Mouse (Mus musculus) embryo, embryonic 9.5 days (tissue): Measurements from ENCODE around the gene Trim3.

Experiments
- DNase-seq: peaks from one replicate; pipeline ENCODE4 v3.0.0-alpha.2; 2017; ENCODE audit errors: extremely low spot score

Trim3 gene

DNA sequence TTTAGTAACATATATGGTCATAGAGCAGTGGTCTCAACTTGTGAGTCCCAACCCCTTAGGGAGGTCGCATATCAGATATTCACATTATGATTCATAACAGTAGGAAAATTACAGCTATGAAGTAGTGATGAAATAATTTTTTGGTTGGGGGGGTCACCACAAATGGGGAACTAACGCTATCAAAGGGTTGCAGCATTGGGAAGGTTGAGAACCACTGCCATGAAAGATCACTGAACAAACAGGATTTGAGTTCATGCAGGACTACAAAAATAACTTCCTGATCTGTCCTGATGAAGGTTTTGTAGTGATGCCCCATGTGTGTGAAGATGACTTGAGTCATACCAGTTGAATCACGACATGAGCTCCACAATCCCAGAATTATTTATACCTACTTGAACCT, 24.9 kb downstream of the Trim3 start:
- no peak for DNase-seq

DNA sequence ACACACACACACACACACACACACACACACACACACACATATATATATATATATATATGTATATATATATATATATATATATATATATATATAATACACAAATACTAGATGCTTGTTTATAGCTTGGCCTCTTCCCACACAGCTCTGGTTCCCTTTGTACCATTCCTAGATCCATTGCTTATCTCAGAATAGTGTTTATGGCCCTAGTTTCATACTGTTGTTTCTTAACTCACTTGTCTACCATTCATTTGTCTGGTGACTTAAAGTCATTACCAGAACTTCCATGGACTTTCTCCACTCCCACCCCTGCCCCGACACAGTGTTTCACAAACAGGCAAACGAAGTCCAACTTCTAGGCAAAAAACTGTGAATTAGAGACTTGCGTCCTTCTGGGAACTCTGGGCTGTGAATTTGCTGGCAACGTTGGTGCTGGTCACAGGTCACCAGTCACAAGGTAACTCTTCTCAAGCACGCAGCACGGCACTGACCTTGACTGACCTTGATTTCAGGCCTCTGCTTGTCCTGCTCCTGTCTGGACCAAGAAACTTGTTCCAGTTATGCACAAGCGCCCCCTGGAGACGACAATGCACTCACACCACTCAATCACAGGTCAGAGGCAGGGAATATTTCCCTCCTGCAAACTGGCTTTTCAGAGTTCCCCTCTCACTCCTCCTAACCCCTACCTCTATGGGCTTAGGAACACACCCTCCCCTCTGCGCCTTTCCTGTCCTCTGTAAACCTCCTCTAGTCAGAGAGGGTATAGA, 30.3 kb downstream of the Trim3 start:
- peak; percentile 58 for DNase-seq

DNA sequence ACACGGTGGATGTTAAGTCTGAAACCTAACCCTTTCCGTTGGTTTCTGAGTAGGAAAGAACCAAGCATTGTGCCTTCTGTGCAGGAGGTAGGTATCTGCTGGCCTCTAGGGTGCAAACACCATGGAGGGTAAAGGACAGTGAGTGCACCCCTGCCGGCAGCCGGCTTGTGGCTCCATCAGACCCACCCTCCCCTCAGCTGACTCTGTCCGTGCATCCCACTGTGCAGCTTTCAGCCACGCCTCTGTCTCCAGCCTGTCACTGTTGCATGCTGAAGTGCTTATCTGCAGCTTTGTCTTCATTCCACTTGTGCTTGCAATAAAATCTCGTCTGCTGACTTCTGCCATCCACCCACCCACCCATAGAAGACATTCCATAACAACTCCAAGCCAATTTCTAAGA, 43.3 kb downstream of the Trim3 start:
- DNase-seq = no peak

DNA sequence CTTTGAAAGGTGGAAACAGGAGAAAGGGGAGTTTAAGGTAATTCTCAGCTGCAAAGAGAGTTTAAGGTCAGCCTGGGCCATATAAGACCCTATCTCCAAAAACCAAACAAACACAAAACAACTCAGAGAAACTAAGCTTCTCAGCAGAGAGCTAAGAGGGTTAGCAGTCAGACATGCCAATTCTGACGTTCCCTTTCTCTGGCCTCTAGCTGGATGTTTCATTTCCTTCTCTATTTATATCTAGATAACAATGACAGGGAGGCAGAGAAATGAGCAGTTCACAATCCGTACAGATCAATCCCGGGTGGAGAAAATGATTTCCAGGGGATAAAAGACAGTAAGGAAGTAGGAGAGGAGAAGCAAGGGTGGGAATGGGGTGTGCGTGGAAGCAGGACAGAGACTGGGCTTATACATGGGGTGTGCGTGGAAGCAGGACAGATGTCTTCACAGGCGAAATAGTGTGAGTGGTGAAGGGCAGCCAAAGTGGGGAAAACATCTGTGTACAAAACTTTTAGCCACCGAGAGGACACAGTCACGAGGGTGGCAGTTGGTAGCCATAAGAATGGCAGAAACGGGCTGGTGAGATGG, 45.0 kb downstream of the Trim3 start:
- DNase-seq = no peak

DNA sequence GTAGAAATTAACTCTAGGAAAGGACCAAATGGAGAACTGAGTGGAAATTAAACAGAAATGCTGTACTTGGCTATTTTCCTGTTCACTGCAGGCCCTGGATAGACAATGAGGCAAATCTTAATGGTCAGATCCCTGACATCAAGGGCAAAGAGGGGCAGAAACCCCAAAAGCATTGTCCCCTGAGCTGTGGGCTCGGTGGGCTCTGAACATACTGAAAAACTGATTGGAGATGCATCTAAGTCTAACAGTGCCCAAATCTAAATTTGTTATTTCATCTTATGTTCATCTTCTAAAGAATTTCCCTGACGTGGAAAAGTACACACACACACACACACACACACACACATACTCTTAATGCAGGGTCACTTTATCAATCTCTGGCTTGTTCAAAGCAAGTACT, 51.4 kb downstream of the Trim3 start:
- no peak for DNase-seq

DNA sequence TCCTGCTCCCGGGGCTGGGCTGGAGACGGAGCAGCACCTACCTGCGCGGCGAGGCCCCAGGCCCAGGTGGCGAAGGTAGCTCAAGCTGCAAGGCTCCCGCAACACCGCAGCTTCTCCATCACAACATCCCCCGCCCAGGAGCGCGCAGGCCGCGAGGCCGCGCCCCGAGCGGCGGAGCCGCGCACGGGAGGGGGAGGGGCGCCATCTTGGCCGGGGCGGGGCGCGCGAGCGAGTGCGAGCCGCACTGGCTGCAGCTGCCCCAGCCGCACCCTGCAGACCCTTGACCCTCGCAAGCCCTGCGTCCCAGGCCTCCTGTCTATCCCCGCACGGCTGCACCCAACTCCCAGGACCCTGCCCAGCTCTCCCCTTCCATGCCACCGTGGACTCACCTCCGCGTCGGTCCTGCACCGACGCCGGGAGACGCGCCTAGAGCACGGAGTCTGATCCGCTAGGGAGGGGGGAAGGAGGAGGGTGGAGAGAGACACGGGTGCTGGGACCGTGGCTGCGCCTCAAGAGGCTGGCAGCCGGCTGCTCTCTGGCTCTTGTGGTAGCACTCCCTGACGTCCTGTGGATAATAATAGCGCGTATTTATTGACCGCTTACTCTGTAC, 52.2 kb downstream of the Trim3 start, which contains the start of gene Apbb1:
Gene Apbb1, minus strand, starts transcription at position 560 of the 610 bp plus-strand sequence.
- peak; percentile 87 for DNase-seq

DNA sequence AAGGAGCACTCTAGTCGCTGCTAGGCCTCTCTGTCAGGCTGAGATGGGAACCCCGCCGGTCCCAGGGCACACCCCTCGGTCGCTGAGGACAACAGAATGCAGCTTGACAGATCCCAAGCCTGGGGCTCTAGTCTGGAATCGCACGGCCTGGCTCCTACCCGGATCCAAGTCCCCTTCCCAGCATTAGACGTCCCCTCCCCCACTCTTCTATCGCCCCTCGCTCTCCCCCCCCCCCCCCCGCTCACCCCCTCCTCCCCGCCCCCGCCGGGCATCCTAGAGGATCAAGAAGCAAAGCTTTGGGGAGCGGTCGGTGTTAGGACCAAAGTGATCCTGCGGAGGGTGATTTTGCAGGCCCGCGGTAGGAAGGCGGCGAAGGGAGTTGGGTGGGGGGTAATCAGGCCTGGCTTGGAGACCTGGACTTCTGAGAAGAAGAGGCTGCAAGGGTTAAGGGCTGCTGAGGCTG, 52.7 kb downstream of the Trim3 start:
- DNase-seq = no peak

DNA sequence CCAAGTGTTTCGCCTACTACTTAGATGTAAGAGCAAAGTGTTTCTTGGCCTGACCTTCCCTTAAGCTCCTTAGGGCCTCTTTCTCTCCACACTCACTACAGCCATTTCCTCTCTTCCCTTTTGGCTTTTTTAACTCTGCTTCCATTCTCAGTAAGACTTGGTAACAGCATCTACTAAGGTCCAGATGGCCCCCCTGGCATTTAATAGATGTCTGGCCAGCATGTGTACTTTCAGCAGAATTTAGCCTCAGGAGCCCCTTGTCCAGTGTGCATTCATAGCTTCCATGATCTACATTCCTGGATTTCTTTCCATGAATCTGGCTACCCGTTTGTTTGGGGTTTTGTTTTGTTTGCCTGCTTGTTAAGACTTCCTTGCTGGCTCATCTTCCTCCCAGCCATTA, 54.9 kb downstream of the Trim3 start:
- DNase-seq = no peak

DNA sequence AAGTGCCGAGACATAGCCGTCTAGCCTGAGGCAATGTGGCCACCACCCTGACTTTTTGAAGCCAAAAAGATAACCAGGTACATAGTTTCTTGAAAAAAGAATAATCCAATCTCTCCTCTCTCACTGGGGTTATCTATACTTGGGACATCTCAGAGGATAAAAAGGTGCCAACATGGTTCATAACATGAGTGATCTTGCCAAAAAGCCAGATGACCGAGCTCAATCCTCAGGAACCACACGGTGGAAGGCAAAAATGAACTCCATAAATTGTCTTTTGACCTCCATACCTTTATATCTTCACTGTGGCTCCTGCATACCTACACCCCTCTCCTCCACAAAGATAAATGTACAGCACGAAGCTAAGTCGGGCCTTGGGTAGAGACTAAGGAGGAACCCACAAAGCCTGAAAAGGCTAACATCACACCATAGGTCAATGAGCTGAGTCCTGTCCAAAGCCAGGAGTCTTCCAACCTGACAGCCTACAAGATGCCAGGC, 55.9 kb downstream of the Trim3 start:
- no peak for DNase-seq

DNA sequence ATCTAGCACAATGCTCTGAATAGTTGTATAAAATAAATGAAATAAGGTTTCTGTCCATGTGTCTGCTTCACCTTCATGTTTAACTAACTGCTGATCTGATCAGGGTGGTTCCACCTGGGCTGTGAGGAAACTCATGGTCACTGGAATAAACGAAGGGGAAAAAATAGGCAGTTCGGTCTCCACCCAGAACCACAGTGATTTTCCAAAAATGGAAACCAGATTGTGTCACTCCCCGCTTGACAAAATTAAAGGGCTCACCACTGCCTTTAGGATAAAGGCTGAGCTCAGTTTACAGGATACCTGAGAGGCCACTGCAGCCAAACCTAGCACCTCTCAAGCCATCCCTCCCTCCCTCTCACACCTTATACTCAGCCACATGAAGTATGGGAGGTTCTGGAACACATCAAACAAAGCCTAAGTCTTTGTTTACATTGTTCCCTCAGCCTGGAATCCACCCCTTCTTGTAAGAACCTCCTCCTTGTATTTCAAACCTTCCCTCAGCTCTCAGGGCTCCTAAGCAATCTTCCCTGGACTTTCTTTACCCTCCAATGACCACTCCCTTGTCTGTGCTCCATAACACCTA, 57.1 kb downstream of the Trim3 start:
- DNase-seq = no peak

DNA sequence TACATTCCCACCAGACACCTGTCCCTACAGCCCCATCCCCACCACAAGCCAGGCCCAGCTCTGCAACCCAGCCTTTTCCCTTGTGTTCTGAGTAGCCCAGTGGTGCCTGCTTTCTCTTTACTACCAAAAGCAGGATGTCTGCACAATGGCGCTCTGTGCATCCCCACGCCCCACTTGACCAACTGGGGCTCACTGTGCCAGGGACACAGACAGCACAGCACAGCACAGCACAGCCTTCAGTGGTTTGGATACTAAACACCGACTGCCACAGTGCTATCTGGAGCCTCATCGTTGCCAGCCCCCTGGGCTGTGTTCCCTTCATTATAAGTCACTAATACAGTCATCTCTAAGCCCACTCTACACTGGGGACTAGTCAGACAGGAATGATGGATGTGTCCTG, 58.8 kb downstream of the Trim3 start:
- no peak for DNase-seq

DNA sequence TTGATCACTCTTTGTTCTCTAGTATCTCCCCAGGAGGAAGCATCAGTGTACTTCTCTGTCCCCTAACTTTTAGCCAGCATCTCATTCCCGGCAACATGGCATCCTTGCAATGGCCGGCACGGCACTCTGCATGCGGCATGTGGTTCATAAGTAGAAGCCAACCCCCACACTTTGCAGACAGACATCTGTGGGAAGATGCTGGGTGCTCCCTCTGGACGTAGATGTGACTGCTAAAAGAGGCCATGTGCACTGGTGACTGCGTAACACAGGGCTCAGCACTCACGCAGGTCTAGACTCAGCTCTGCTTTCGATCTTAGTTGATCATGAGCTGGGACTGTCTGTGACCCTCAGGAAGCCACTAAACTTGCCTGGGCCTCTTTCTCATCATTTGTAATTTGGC, 60.4 kb downstream of the Trim3 start:
- DNase-seq = no peak

DNA sequence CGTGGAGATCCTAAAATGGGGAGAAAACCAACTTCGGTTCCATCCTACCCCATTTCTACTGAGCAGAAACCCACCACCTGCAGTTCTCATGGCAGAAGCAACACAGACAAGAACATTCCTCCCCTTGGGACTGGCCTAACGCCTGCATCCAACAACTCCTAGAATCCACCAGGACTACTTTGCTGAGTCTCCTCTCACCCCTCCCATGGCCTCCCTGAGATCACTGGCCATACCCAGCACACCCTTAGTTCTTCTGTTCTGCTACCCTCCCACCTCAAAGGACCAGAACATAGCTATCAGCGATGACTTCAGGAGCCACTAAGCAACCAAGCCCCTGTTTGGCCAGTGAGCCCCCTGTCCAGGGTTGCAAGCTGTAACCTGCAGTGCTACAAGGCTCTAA, 62.6 kb downstream of the Trim3 start:
- no peak for DNase-seq

DNA sequence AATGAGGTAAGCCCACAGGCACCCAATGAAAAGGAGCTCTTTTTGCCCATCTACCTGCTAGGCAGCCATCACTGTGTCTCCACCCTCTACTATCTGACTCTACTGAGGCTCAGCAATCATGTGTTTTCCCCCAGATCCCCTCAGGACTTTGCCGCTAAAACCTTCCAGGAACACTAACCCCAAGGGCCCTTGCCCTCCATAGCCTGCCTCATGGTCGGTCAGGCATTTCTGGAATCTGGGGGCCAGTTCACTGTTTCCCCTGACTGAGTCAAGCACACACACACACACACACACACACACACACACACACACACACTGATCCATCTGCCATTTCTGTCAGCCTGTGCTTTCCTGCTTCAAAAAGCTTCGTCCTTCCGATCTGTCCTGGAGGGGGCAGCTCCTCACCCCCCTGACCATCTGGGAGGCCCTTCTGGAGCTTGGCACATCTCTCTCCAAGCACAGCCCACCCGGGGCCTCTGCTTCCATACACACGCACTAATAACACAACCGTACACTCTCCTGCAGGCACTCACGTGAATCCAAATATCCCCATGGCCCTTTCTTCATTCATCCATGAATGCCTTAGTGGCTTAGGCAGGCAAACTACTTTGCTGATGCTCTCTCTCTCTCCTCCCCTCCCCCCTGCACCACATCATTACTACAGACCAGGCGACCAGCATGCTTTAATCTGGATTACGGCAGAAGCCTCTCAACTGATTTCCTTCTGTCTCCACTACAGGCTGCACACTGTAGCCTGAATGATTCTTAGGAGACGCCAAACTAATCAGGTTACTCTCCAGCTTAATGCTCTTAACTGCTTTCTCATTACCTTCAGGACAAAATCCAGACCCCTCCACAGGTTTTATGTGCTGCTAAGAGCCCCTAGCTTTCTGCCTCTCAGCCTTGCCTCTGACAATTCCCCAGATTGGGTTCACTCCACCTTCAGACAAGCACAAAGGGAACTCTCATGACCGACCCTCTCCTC, 63.6 kb downstream of the Trim3 start:
- peak; percentile 15 for DNase-seq

DNA sequence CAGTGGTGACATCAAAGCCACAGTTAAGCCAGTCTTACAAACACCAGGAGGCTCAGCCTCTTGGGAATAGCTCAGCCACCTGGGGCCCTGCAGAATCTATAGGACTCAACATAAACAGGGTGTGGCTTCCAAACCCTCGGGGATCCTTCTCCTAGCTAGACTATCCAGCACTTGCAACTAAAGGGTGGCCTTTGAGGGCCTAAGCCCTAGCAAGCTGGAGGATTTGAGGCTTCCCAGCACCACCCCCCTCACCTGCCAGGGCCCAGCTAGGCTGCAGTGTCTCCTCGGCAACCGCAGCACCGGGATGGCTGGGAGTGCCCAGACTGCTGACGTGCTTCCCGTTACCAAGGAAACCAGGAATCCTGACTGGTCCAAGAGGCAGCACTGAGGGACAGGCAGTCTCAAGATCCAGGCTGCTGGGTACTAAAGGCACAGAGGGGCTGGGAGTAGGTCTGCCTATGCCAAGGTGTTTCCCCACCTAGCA, 64.3 kb downstream of the Trim3 start:
- peak; percentile 58 for DNase-seq

DNA sequence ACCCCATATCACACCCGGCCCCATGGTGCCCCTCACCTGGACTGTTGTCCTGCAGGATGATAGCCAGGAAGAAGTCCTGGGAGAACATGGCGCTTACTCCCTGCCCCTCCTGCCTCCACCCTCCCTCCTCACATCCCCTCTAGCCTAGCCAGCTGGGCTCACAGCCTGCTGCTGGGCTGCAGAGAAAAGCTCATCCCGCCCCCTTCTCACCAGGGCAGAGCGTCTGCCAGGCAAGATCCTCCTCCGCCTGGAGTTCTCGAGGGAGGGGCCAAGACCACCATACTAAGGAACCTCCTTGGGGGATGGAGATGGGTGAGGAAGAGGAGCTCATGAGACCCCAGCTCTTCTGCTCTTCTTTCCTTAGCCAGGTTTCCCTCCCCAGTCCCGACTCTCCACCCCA, 64.8 kb downstream of the Trim3 start:
- no peak for DNase-seq

DNA sequence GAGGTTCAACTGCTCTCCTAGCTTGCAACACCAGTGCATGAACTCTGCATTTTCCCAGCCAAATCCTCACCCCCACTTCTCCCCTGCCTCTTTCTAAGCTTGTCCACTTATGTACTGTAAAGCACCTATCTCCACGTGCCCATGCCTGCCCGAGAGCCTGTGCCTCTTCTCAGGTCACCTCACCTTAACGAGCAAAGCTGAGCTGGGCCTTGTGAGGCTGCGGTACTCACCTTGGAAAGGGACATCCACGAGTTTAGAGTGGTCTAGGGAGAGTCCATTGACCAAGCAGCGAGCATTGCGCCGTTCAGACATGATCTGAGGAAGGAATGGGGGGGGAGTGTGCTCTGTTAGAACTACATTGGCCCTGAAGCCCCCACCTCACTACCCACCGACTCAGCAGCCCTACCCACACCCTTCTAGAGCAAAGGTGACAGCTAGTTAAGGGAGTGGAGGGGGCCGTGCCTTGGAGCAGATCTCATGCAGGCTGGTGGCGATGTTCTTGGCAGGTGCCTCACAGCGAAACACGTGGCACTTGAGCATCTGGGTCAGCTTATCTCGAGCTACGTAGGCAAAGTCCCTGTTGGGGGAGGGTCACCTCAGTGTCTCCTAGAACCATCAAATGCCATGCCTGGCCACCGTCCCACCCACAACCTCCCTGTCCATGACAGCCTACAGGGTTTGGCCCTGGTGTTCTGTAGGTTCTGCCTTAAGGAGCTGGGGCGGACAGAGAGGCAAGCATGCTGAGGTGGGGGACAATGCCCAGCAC, 68.1 kb downstream of the Trim3 start:
- no peak for DNase-seq

DNA sequence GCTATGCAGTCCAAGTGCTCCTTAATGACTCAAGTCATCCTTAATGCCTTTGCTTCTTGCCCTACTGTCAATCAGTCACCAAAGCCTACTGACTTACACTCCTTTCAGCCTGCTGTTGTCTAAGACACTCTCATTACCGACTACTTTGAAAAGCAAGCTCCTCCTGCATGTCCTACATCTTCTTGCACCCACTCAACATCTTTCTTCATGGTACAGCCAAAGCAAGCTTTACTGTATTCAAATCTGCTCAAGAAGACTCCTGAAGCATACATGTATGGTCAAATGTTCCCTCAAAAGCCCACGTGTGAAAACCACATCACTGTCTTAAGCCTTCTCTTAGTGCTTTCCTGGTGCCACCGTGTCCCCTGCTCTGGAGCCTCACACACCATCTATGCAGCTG, 70.0 kb downstream of the Trim3 start:
- DNase-seq = no peak

DNA sequence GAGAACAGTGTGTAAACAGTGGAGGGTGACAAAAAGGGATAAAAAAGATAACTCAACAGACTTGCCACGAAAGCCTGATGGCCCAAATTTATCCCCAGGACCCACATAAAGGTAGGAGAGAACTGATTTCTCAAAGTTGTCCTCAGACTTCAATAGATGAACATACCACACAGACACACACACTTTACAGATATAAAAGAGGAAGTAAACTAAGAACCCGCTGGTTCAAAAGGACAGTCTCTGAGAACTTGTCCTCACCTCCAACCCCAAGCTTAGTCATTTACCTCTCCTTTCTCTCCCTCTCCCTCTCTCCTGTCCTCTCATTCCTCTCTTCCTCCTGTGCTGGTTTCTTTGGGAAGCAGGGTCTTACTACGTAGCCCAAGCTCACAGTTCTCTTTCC, 71.1 kb downstream of the Trim3 start:
- DNase-seq = no peak

DNA sequence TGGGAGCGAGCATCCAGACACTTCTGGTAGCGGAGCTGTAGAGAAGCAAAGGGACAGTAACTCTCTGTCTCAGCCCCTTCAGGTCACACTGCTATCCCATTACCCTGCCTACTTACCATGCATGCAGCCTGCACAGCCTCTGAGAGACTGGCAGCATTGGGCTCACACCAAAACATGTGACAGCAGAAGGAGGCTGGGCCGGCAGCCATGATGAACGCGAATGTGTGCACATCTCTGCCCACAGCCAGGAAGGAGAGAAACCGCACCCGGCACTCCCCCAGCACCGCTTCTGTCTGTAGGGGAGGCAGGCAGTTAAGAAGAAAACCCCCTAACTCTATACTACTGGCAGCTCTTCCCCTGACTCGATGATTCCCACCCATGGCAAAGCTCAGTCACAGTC, 74.4 kb downstream of the Trim3 start:
- DNase-seq = no peak
